8 mouse cellular contexts compared by ENCODE assay signal in the genomic region with DNA sequence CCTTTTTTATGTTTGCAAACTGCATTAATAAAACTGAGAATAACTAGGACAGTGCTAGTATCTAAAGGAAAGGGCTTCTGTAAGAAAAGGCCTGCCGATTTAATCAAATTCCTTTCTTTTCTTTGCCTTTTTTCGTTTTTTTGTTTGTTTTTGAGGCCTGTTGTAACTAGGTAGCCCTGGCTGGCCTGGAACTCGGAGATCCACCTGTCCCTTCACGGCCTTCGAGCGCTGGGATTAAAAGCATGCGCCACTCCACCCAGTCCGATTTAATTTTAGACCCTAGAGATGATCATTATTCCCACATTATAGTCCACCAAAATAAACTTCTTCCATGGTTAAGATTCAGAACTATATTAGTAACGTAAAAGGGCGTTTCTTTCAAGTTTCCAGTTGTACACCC. TPM values are rescaled to one million over a fixed set of nuclear protein-coding genes. Genes with fewer than 3 reads are reported as not detected.
DNase-seq lines count a peak whose midpoint lies in the region; ATAC-seq and TF ChIP-seq lines count a peak whose summit lies in the region.

No protein-coding gene starts in this region.

- H3K27ac ChIP-seq in ES-E14 (ENCODE audit: insufficient read depth, low read depth, low read length, poor library complexity, severe bottlenecking), result peak overlapping the region; percentile 91
- H3K27ac ChIP-seq in heart, embryonic 15.5 days, result peak overlapping the region; percentile 95
- H3K27ac ChIP-seq in neural tube, embryonic 14.5 days (ENCODE audit: low read depth, low read length), result peak overlapping the region; percentile 77

- H3K27me3 ChIP-seq in erythroblast, embryonic 14.5 days (ENCODE audit: control insufficient read depth), result no peaks in the 10 kb centered on the region
- H3K27me3 ChIP-seq in heart, embryonic 15.5 days, result no peaks in the 10 kb centered on the region
- H3K27me3 ChIP-seq in neural tube, embryonic 14.5 days (ENCODE audit: control insufficient read depth, insufficient read depth, low read length), result no peaks in the 10 kb centered on the region

- peak overlapping the region; percentile 60 for H3K4me2 ChIP-seq in heart, embryonic 15.5 days
- H3K4me2 ChIP-seq in neural tube, embryonic 14.5 days (ENCODE audit: low read depth, low read length), result peak overlapping the region; percentile 48

- no peak for DNase-seq in ES-E14 (ENCODE audit: low read depth, low spot score)
- DNase-seq in liver, result peak; percentile 10
- DNase-seq in adrenal gland, postnatal 4 days (ENCODE audit: low spot score in 2 of 2), result no peak
- no peak for DNase-seq in adrenal gland, adult (ENCODE audit: inconsistent age in 2 of 2, low spot score in 1 of 2)

- no peak for ATAC-seq in erythroblast, adult 5-6 weeks (replicated peaks; ENCODE audit: low FRiP score, poor library complexity, severe bottlenecking)
- no peak for ATAC-seq in heart, embryonic 15.5 days (replicated peaks; ENCODE audit: insufficient number of reproducible peaks, insufficient read depth, low FRiP score, low read depth)
- no peak for ATAC-seq in neural tube, embryonic 14.5 days (ENCODE audit: low read depth)

- 24% methylated on average over 10 of the region's 10 CpGs for WGBS in heart, embryonic 15.5 days
- 26% methylated on average over 10 of the region's 10 CpGs for WGBS in neural tube, embryonic 14.5 days

- H3K4me1 ChIP-seq in erythroblast, embryonic 14.5 days (ENCODE audit: control insufficient read depth), result peaks cover 21% of the 10 kb centered on the region
- H3K4me1 ChIP-seq in ES-E14 (ENCODE audit: control insufficient read depth in 2 of 2, insufficient read depth in 2 of 2, low read length in 2 of 2, poor library complexity in 1 of 2), result 0 out of 4 replicates have a peak, but pooled peaks cover 0 to 1% of the 10 kb centered on the region in 2 experiments
- 0 out of 2 replicates have a peak, but pooled peaks cover 4% of the 10 kb centered on the region for H3K4me1 ChIP-seq in heart, embryonic 15.5 days (replicated peaks)
- H3K4me1 ChIP-seq in neural tube, embryonic 14.5 days (ENCODE audit: control insufficient read depth, insufficient read depth, low read length), result peaks cover 4% of the 10 kb centered on the region; the same call in 1 of the 2 replicates

- H3K9ac ChIP-seq in ES-E14 (ENCODE audit: insufficient read depth, low read depth, low read length, poor library complexity, severe bottlenecking), result peak overlapping the region; percentile 96
- peak overlapping the region; percentile 67 for H3K9ac ChIP-seq in heart, embryonic 15.5 days
- H3K9ac ChIP-seq in neural tube, embryonic 14.5 days (replicated peaks; ENCODE audit: low read depth, low read length), result peak overlapping the region; percentile 47; the same call in 1 of the 2 replicates

- peaks cover 14% of the 10 kb centered on the region for H3K36me3 ChIP-seq in erythroblast, embryonic 14.5 days (ENCODE audit: control insufficient read depth)
- peaks cover 3% of the 10 kb centered on the region for H3K36me3 ChIP-seq in ES-E14 (ENCODE audit: control insufficient read depth, insufficient read depth, low read length, poor library complexity, severe bottlenecking)
- H3K36me3 ChIP-seq in heart, embryonic 15.5 days, result no peaks in the 10 kb centered on the region
- no peaks in the 10 kb centered on the region; the same call in 1 of the 2 replicates for H3K36me3 ChIP-seq in neural tube, embryonic 14.5 days (ENCODE audit: control insufficient read depth, insufficient read depth, low read length)

- peak overlapping the region; percentile 81 for H3K4me3 ChIP-seq in erythroblast, embryonic 14.5 days (replicated peaks)
- peak overlapping the region; percentile 82 to 89 for H3K4me3 ChIP-seq in ES-E14 (ENCODE audit: insufficient read depth in 1 of 2, low read depth in 1 of 2, low read length in 2 of 2, poor library complexity in 1 of 2, severe bottlenecking in 1 of 2)
- H3K4me3 ChIP-seq in heart, embryonic 15.5 days, result peak overlapping the region; percentile 60
- peak overlapping the region; percentile 35 for H3K4me3 ChIP-seq in neural tube, embryonic 14.5 days (ENCODE audit: low read depth, low read length)

- in situ Hi-C loops in ES-E14 (cut with MboI; ENCODE audit: low sequenced_read_pairs in 2 of 2, unreplicated experiment in 2 of 2), result no loop called here

- H3K9me3 ChIP-seq in erythroblast, embryonic 14.5 days (ENCODE audit: control insufficient read depth, low read length), result peaks cover 7% of the 10 kb centered on the region; the same call in 1 of the 2 replicates
- no peaks in the 10 kb centered on the region for H3K9me3 ChIP-seq in ES-E14 (ENCODE audit: control insufficient read depth, insufficient read depth, low read depth, low read length)
- H3K9me3 ChIP-seq in heart, embryonic 15.5 days (replicated peaks), result no peaks in the 10 kb centered on the region
- H3K9me3 ChIP-seq in neural tube, embryonic 14.5 days (ENCODE audit: control insufficient read depth, low read length), result no peaks in the 10 kb centered on the region

TF ChIP-seq in ES-E14, 5 proteins besides CTCF, POLR2A, EP300 and RAD21:
- TF ChIP-seq ZNF384 (IDR thresholded peaks at IDR 0.05; ENCODE audit: low read depth, low read length), result no peak
- TF ChIP-seq CHD2 (IDR thresholded peaks at IDR 0.05; ENCODE audit: low read depth, low read length), result no peak
- no peak for TF ChIP-seq MAFK (IDR thresholded peaks at IDR 0.05; ENCODE audit: insufficient read depth, low read depth, low read length)
- no peak for TF ChIP-seq HCFC1 (IDR thresholded peaks at IDR 0.05; ENCODE audit: borderline replicate concordance, insufficient read depth, low read length)
- TF ChIP-seq ZC3H11A (IDR thresholded peaks at IDR 0.05; ENCODE audit: borderline replicate concordance, low read depth, low read length), result no peak

RNA-seq across cellular contexts. Expression of gene Morf4l2, which starts 1.2 kb away (rescaled TPM):
- 17.3 and 24.0 TPM in 2 replicates for polyA plus RNA-seq in erythroblast, embryonic 14.5 days (2012)
- 42.1 and 57.5 TPM in 2 replicates for total RNA-seq in erythroblast, adult 5-6 weeks (2015; ENCODE audit: low replicate concordance)
- total RNA-seq in erythroblast, adult 5-6 weeks (2017; ENCODE audit: low replicate concordance), result 120 and 125 TPM in 2 replicates
- total RNA-seq in ES-E14 (2012; rRNA removed), result 236 and 337 TPM in 2 replicates
- polyA plus RNA-seq in heart, embryonic 15.5 days (2015; fragmentation: Nextera tagmentation; extraction: Ambion mirVana), result 302 and 318 TPM in 2 replicates
- 525 and 546 TPM in 2 replicates for polyA plus RNA-seq in neural tube, embryonic 14.5 days (2014; fragmentation: Nextera tagmentation; extraction: Ambion mirVana)
- 100 to 1,000 TPM; 354 to 367 TPM for total RNA-seq in adrenal gland, postnatal 4 days (2021)

RNA-seq across cellular contexts. Expression of gene Tceal1, which starts 34.5 kb away (rescaled TPM):
- not detected in 2 replicates for polyA plus RNA-seq in erythroblast, embryonic 14.5 days (2012)
- total RNA-seq in erythroblast, adult 5-6 weeks (2015; ENCODE audit: low replicate concordance), result not detected in 2 replicates
- total RNA-seq in erythroblast, adult 5-6 weeks (2017; ENCODE audit: low replicate concordance), result 0.28 TPM in 1 of 2 replicates, not detected in the other
- 0.53 and 0.67 TPM in 2 replicates for total RNA-seq in ES-E14 (2012; rRNA removed)
- polyA plus RNA-seq in heart, embryonic 15.5 days (2015; fragmentation: Nextera tagmentation; extraction: Ambion mirVana), result 9.0 and 10.6 TPM in 2 replicates
- polyA plus RNA-seq in neural tube, embryonic 14.5 days (2014; fragmentation: Nextera tagmentation; extraction: Ambion mirVana), result 22.6 and 27.9 TPM in 2 replicates
- total RNA-seq in adrenal gland, postnatal 4 days (2021), result 1 to 10 TPM; 9.5 to 9.8 TPM

RNA-seq across cellular contexts. Expression of gene Glra4, which starts 37.7 kb away (rescaled TPM):
- not detected in 2 replicates for polyA plus RNA-seq in erythroblast, embryonic 14.5 days (2012)
- not detected in 2 replicates for total RNA-seq in erythroblast, adult 5-6 weeks (2015; ENCODE audit: low replicate concordance)
- total RNA-seq in erythroblast, adult 5-6 weeks (2017; ENCODE audit: low replicate concordance), result not detected in 2 replicates
- not detected in 2 replicates for total RNA-seq in ES-E14 (2012; rRNA removed)
- polyA plus RNA-seq in heart, embryonic 15.5 days (2015; fragmentation: Nextera tagmentation; extraction: Ambion mirVana), result not detected in 2 replicates
- 0.17 TPM in 1 of 2 replicates, not detected in the other for polyA plus RNA-seq in neural tube, embryonic 14.5 days (2014; fragmentation: Nextera tagmentation; extraction: Ambion mirVana)
- not detected for total RNA-seq in adrenal gland, postnatal 4 days (2021)

Comparison
In these comparisons a context has a peak if more than half of its experiments do, and no peak if none do; other contexts are left out.
1. H3K4me3 ChIP-seq: peak in every context shown above with its lines; median percentile 86 in ES-E14; 81 in erythroblast, embryonic 14.5 days; 60 in heart, embryonic 15.5 days; 35 in neural tube, embryonic 14.5 days.